Mouse (Mus musculus): ENCODE measurements around the gene Tns3.

The Tns3 gene

DNA sequence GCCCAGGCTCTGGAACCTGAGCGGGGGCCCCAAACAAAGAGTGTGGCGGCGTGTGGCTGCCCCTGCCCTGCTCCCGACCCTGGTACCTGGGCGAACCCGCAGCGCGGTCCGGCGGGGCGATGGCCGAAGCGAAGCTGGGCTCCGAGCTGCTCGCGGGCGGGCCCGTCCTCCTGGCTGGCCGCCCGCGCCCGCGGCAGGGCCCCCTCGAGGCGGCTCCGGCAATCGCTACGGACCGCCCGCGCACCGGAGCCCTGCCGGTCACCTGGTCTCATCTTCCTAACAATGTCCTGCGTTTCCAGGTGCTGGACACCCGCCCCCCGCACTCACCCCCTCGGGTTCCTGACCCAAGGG is at the start of gene Tns3:
Tns3 (minus strand) TSS at position 143 of the 351 bp plus-strand sequence.
- DNase-seq (ENCODE audit: low read depth) = peak; percentile 13

DNA sequence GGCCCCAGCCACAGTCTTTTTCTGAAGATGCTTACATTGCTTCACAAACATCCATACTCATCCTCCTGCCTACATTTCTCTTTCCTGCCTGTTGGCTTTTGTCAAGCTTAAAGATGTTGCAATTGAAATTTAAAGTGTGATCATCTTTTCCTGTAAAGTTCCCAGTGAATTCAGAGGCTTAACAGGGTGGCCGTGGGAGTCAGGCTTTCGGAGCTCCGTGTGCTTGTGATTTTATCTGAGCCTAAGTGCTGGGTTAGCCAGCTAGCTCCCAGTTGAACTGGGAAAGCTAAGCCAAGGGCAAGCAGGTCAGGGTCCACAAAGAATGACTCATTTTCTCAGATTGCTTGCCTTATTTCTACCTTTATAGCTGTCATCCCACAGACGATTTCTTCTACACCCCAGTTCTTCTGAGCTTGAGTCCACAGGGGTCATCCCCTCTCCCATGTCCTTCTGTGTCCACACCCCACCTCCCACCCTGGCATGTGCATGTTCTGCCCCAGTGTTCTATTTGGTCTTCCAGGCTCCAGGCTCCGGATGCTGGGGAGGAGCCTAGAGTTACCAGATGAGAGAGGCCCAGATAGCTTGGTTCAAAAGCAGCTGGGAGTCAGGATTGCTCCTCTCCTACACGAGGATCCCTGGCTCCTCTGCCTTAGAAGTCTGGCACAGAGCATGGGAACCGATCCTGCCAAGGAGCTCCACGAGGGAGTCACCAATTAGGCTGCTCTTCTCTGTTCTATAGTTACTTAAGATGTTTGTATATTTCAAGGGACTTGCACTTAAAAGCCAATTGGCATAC is 42.1 kb upstream of the Tns3 start:
- DNase-seq (ENCODE audit: low read depth) = no peak

DNA sequence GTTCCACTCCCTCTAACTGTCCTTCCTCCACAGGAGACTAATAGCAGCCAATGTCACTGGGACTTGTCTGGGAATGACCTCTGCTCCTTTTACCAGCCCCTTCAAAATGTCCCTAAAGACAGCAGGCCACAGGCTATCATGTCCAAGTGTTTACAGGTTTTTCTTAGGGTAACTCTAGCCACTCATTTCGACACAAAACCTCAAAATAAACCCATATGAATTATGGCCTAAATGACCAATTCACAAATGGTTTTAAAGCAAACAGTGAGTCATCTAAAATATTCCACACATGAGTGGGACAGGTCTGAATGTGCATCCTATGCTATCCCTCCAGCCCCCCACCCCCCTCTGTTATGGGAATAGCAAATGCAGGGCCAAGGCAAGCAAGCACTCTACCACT is 40.8 kb upstream of the Tns3 start:
- DNase-seq (ENCODE audit: low read depth) = peak; percentile 36

- peak; percentile 75 for DNase-seq (ENCODE audit: low read depth)
Measured at GRCm38 (mm10) chr11:8703876-8704275, 39.5 kb upstream of the Tns3 start.

DNA sequence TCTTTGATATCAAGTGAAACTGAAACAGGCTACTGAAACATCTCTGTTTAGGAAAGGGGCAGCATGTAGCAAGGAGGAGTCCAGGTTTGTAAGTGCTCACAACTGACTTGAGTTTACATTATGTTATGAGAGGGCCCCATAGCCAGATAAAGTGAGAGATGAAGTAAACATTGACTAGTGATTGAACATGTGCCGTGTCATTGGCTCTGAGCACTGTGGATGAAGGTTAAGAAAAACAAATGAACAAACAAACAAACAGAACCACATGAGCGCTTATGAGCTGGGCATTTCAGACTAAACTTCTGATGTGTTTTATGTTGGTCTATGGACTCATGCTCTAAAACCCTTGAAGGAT is 38.2 kb upstream of the Tns3 start:
- DNase-seq (ENCODE audit: low read depth) = no peak

DNA sequence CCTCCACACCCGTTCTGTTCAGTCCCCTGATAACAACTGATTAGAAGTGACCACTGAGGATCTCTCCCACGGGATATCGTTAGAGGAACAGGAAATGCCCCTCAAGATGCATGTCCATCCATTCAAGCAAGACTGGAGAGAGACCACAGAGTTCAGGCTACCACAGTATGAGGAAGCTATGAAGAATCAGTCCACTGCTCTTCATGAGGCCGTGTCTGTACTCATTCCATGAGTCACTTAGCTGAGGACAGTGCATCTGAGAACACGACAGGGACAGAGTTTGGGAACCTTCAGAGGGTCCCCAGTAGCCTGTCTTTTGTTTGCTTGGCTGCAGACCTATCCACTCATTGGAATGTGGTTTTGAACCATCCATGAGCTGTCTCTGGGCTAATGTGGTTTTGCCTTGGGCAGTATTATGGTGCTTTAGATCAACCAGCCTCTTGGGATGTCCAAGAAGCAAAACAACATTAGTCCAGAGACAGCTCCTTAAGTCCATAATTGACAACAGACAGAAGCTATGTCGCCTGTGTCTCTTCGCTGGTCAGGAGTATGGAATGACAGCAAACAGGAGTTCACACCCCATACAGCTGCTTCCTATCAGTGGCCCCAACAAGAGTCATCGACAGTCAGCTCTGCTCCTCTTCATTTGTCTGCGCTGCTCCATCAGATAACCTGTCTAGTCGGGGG is 37.7 kb upstream of the Tns3 start:
- DNase-seq (ENCODE audit: low read depth) = peak; percentile 47

- no peak for DNase-seq (ENCODE audit: low read depth)
Measured at GRCm38 (mm10) chr11:8701400-8701799, 37.1 kb upstream of the Tns3 start.

GRCm38 (mm10) chr11:8700641-8701221 is 36.4 kb upstream of the Tns3 start:
- no peak for DNase-seq (ENCODE audit: low read depth)

DNA sequence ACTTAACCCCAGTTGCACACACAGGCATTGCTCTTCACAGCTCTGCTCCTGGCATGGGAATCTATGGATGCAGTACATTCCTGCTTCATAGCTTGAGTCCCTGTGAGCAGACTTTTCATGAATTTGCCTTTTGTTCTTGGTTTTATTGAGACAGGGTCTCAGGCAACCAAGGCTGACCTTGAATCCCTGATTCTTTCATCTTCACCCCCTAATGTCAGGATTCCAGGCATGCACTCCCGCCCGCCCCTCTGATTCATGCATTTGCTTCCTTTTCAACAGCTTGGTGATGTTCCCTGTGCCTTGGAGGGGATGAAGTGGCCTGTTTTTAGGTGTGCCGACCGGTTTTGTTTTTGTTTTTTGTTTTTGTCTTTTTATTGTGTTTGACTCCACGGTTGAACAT is 35.4 kb upstream of the Tns3 start:
- DNase-seq (ENCODE audit: low read depth) = no peak

DNA sequence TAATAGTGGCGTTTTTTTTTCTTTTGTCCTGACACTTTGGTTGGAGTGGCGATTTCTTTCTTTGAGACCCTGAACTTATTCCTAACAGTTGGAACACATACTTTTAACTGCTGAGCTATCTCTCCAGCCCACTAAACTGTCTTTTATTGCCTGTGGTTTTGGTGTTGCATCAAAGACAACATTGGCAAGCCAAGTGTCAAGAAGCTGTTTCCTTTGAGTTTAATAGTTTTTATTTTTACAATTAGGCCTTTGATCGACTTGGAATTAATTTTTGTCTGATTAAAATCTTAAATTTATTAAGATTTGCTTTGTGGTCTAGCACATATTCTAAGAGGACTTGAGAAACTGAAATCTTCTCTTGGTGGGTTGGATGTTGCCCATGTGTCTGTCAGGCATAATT is 33.3 kb upstream of the Tns3 start:
- DNase-seq (ENCODE audit: low read depth) = peak; percentile 31

DNA sequence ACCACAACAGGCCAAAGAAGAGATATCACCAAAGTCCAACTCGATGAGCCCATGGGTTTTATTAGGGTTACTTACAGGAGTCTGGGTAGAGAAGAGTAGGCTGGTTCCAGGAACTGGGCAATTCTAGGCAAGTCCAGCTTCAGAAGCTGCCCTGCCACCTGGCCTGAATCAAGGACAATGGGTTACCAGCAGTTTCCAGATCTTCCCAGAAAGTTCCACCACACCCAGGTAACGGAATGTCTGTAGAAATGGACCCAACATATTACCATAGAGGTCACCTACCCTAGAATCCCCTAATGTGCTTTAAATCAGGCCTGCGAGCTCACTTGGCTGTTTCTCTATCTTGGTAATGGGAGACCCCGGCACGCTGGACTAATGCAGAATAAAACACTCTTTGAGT is 29.8 kb upstream of the Tns3 start:
- DNase-seq (ENCODE audit: low read depth) = no peak

GRCm38 (mm10) chr11:8692536-8693471 is 28.5 kb upstream of the Tns3 start:
- peak; percentile 65 for DNase-seq (ENCODE audit: low read depth)

DNA sequence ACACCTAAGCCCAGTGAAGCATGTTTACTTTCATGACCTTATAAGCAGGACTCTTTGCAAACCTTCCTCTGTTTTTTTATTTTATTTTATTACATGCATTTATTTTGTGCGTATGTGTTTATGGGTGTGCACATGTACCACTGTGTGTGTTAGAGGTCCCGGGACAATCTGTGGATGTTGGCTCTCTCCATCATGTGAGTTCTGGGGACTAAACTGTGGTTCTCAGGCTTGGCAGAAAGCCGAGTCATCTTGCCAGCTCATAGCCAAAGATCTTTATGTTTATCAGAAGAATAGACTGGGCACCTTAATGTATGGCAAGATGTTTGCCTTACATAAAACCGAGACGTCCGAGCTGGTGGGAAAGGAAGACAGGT is 27.8 kb upstream of the Tns3 start:
- DNase-seq (ENCODE audit: low read depth) = no peak

- DNase-seq (ENCODE audit: low read depth) = no peak
Measured at GRCm38 (mm10) chr11:8691605-8692004, 27.3 kb upstream of the Tns3 start.

GRCm38 (mm10) chr11:8690633-8691032 is 26.3 kb upstream of the Tns3 start:
- no peak for DNase-seq (ENCODE audit: low read depth)

GRCm38 (mm10) chr11:8689515-8689914 is 25.2 kb upstream of the Tns3 start:
- peak; percentile 94 for DNase-seq (ENCODE audit: low read depth)

DNA sequence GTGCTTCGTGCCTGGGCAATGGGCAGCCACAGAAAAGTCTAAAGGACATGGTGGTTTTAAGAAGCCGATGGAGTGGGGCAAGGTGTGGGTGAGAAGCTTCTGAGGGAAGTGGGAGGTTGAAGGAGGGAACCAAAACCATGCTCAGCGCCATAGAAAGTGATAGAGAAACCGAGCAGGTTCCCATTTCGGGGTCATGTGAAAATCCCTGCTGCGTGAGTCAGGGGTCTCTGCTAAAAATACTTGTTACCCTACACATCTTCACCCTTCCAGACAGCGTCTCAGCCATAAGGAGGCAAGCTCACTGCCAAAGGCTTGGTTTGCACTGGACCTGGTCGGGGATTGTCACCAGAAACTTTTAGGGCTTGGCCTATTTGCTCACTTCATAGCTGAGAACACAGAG is 24.6 kb upstream of the Tns3 start:
- no peak for DNase-seq (ENCODE audit: low read depth)

- no peak for DNase-seq (ENCODE audit: low read depth)
Measured at GRCm38 (mm10) chr11:8686501-8686900, 22.2 kb upstream of the Tns3 start.

- no peak for DNase-seq (ENCODE audit: low read depth)
Measured at GRCm38 (mm10) chr11:8686061-8686460, 21.7 kb upstream of the Tns3 start.

- peak; percentile 75 for DNase-seq (ENCODE audit: low read depth)
Measured at GRCm38 (mm10) chr11:8685195-8685594, 20.9 kb upstream of the Tns3 start.

- DNase-seq (ENCODE audit: low read depth) = no peak
Measured at GRCm38 (mm10) chr11:8684262-8684661, 19.9 kb upstream of the Tns3 start.

GRCm38 (mm10) chr11:8681356-8681755 is 17.0 kb upstream of the Tns3 start:
- no peak for DNase-seq (ENCODE audit: low read depth)
